Mouse (Mus musculus) G1E (cell line): ENCODE measurements at regions not wholly inside any gene's neighbourhood (a gene's known extent, or its start where the extent isn't known, plus 50 kb on each side); places are given as distances from the start of the nearest gene placed in this dataset.

ENCODE experiments used
- CTCF ChIP-seq: IDR thresholded peaks from 2 replicates; pipeline ENCODE4 v1.5.1; 2012; ENCODE audit warnings: low read depth, low read length, inconsistent platforms, mixed read lengths
- TAL1 ChIP-seq: conservative IDR thresholded peaks from 2 replicates; pipeline ENCODE4 v1.6.1; 2012; ENCODE audit warnings: low read depth, low read length, inconsistent platforms, mixed read lengths

DNA sequence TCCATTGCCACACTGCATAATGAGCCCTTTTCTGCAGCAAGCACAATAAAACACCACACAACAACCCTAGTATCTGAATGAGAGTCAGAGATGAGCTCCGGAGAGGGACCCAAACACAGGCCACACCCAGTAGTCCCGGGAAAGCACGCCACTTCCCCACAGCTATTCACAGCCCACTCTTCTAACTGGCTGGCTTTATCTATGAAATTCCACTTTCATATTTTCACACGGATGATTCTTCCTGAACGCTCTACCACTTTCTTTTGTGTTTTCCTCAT lies 68.4 kb downstream of the Hlx start:
- TF ChIP-seq TAL1, result no peak
- no peak for TF ChIP-seq CTCF
